Mouse (Mus musculus) CH12.LX (cell line): ENCODE results near the gene Gse1.

ENCODE experiments used
- CHD2 ChIP-seq: IDR thresholded peaks from 2 replicates; pipeline ENCODE4 v1.6.1; 2011; ENCODE audit warnings: low read length, improper control_type of control experiment
- CTCF ChIP-seq, 2 experiments: IDR thresholded peaks in 1 of 2; conservative IDR thresholded peaks in 1 of 2; 2 replicates each; pipeline ENCODE4 v1.5.1; 2011 to 2012; ENCODE audit warnings: low read depth in 2 of 2, low read length in 2 of 2, improper control_type of control experiment in 1 of 2, inconsistent platforms in 1 of 2, mild to moderate bottlenecking in 1 of 2, moderate library complexity in 1 of 2
- EP300 ChIP-seq: IDR thresholded peaks from 2 replicates; pipeline ENCODE4 v1.6.1; 2011; ENCODE audit warnings: low read length, improper control_type of control experiment
- JUND ChIP-seq: conservative IDR thresholded peaks from 2 replicates; pipeline ENCODE4 v1.6.1; 2011; ENCODE audit warnings: low read depth, low read length, improper control_type of control experiment
- PAX5 ChIP-seq: IDR thresholded peaks from 2 replicates; pipeline ENCODE4 v1.6.1; 2012; ENCODE audit warnings: low read length, inconsistent platforms, mixed read lengths
- POLR2A ChIP-seq: IDR thresholded peaks from 2 replicates; pipeline ENCODE4 v1.6.1; 2011; ENCODE audit warnings: low read depth, mild to moderate bottlenecking, improper control_type of control experiment, low read length
- POLR2AphosphoS2 ChIP-seq: IDR thresholded peaks from 2 replicates; pipeline ENCODE4 v1.6.1; 2011; ENCODE audit warnings: low read depth, low read length, improper control_type of control experiment
- RCOR1 ChIP-seq: conservative IDR thresholded peaks from 2 replicates; pipeline ENCODE4 v1.6.1; 2012; ENCODE audit warnings: low read depth, mild to moderate bottlenecking, inconsistent platforms, low read length, improper control_type of control experiment
- ZKSCAN1 ChIP-seq: IDR thresholded peaks from 2 replicates; pipeline ENCODE4 v1.6.1; 2012; ENCODE audit warnings: low read depth, inconsistent platforms, low read length, improper control_type of control experiment, borderline replicate concordance
- ZMIZ1 ChIP-seq: IDR thresholded peaks from 2 replicates; pipeline ENCODE4 v1.6.1; 2012; ENCODE audit warnings: low read depth, mild to moderate bottlenecking, inconsistent platforms, low read length, improper control_type of control experiment

- no peak for TF ChIP-seq PAX5
- no peak for TF ChIP-seq JUND
- no peak for TF ChIP-seq ZMIZ1
- TF ChIP-seq POLR2AphosphoS2 = no peak
- TF ChIP-seq RCOR1 = no peak
- no peak for TF ChIP-seq CHD2
- no peak for TF ChIP-seq EP300
- no peak for TF ChIP-seq CTCF (conservative IDR thresholded peaks at IDR 0.05 in 1 of 2, IDR thresholded peaks at IDR 0.05 in 1 of 2; ENCODE audit: low read depth in 2 of 2, low read length in 2 of 2)
- no peak for TF ChIP-seq POLR2A
- no peak for TF ChIP-seq ZKSCAN1
Measured at GRCm38 (mm10) chr8:120226700-120227577, 1.3 kb upstream of the Gse1 start.
